Mouse (Mus musculus) lung, adult 2 months (tissue): ENCODE measurements around the gene Tmem108. TPM values are rescaled to one million over a fixed set of nuclear protein-coding genes. Genes with fewer than 3 reads are reported as not detected.

Experiments used
- DNase-seq: peaks from one replicate; pipeline ENCODE4 v3.0.0; 2022
- H3K4me1 ChIP-seq: fragments of 200-500 bp; 2 replicates; pipeline ENCODE4 v1.6.1; 2011; ENCODE audit warnings: low read length; ENCODE audit not compliant: control insufficient read depth, insufficient read depth
- H3K4me3 ChIP-seq: fragments of 200-500 bp; replicated peaks from 2 replicates; pipeline ENCODE3; 2011; ENCODE audit warnings: low read depth, mild to moderate bottlenecking, control low read depth, low read length; ENCODE audit errors: extremely low read depth
- CTCF ChIP-seq: fragments of 200-500 bp; IDR thresholded peaks from 2 replicates; pipeline ENCODE4 v1.5.1; 2011; ENCODE audit warnings: mild to moderate bottlenecking, low read length, control low read depth; ENCODE audit not compliant: insufficient read depth
- POLR2A ChIP-seq: fragments of 200-500 bp; IDR thresholded peaks from 2 replicates; pipeline ENCODE4 v1.6.1; 2011; ENCODE audit warnings: low read depth, mild to moderate bottlenecking, control low read depth, low read length, borderline replicate concordance; ENCODE audit errors: extremely low read depth
- WGBS: fragments of 180-500 bp; shearing (Covaris S2); methylation state at CpG from one replicate; pipeline ENCODE4 v1.1.7; 2018; 5-methylcytosine and 5-hydroxymethylcytosine counted together
- polyA plus RNA-seq: library from polyadenylated mRNA; depleted of rRNA; stranded (reverse); fragments of >200 nt; gene quantifications from 2 replicates; pipeline ENCODE4 v1.2.3, GENCODE M21; 2012; rRNA removed

Tmem108 gene
- polyA plus RNA-seq, 1 experiment, result 9.1 TPM

GRCm38 (mm10) chr9:103449651-103450050, 312.0 kb downstream of the Tmem108 start:
- no peak for DNase-seq
- 63% methylated on average over 6 of the region's 6 CpGs for WGBS
- no peak overlapping the region for H3K4me3 ChIP-seq
- H3K4me1 ChIP-seq, result no peaks in the 10 kb centered on the region
- TF ChIP-seq POLR2A (no peak), CTCF (no peak)

- no peak for DNase-seq
- TF ChIP-seq POLR2A (no peak), CTCF (no peak)
These were observed 312.5 kb downstream of the Tmem108 start for GRCm38 (mm10) chr9:103449092-103449491.

GRCm38 (mm10) chr9:103444656-103445055, 317.0 kb downstream of the Tmem108 start:
- DNase-seq, result no peak
- WGBS, result 91% methylated on average over 5 of the region's 5 CpGs
- Histone ChIP-seq H3K4me3 (no peak overlapping the region), H3K4me1 (no peaks in the 10 kb centered on the region; the same call in 1 of the 2 replicates)
- no peak for TF ChIP-seq CTCF
- no peak for TF ChIP-seq POLR2A

More at GRCm38 (mm10) chr9:103449092-103449491, 312.5 kb downstream of the Tmem108 start:
- 53% methylated on average over 7 of the region's 7 CpGs for WGBS
- Histone ChIP-seq H3K4me1 (no peaks in the 10 kb centered on the region), H3K4me3 (no peak overlapping the region)

DNA sequence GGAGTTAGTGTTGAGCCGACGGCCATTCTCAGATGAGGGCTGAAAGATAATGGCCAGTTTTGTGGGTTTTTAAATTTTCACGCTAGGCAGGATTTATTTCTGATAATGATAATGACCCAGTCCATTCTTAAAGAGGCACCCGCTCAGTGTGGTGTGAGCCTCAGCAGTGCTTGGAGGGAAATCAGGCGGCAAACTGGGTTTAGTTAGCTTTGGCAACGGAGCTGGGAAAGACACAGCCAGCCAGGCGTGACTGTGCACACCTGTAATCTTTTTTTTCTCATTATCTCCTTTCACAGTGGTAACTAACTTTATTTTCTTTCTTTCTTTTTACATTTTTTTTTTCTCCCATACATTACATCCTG, 317.8 kb downstream of the Tmem108 start:
- TF ChIP-seq CTCF, result no peak
- no peak for TF ChIP-seq POLR2A
- no peak for DNase-seq
- WGBS, result 69% methylated on average over 7 of the region's 7 CpGs
- Histone ChIP-seq H3K4me1 (no peaks in the 10 kb centered on the region; the same call in 1 of the 2 replicates), H3K4me3 (no peak overlapping the region)

DNA sequence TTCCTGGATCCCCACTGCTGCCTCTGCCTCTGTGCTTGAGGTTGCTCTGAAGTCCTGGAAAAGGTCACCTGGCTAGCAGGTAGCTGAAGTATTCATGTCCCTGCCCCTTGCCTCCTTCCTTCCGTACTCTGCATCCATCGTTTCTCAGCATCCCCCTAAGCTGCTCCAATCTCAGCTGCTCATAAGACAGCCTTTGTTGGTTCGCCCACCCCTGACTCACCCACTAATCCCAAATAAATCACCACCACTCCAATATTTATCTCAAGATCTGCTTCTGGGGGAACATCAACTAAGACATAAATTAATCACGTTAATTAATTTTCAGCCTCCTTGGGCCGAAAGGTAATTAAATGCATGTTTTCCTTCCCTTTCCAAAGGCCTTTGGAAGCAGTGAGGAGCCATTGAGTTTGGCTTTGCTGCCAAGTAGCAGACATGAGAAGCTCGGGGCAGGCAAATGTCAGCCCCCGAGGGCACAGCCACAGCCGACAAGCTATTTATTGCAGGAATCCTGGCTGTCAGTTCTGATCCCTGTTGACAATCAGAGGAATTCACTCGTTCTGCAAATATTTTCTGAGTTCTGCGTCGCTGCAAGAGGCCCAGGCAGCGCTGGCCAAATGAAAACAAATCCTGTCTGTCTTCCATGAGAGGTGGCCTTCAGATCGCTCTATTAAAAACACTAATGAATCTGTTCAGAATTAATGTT, 318.4 kb downstream of the Tmem108 start:
- TF ChIP-seq POLR2A (no peak), CTCF (no peak)
- Histone ChIP-seq H3K4me1 (no peaks in the 10 kb centered on the region; the same call in 1 of the 2 replicates), H3K4me3 (no peak overlapping the region)
- 49% methylated on average over 13 of the region's 13 CpGs for WGBS
- DNase-seq, result no peak

DNA sequence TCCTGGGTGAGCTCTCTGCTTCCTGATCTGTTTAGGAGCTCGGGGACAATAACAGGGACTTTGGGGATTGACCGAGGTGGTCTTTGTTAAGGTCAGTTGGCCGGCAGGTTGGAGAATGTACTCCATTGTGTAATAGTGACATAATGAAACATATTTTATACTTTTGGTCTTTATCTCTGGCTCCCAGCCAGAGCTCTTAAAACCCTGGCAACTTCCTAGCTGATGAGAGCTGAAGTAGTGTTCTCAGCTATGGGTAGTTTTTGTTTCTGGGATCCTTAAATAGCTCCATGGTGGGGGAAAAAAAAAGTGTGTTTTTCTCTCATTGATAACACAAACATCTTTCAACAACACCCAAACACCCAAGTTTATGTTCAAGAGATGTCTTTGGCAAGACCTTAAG, 321.0 kb downstream of the Tmem108 start:
- no peak for DNase-seq
- H3K4me1 ChIP-seq, result no peaks in the 10 kb centered on the region; the same call in 1 of the 2 replicates
- no peak overlapping the region for H3K4me3 ChIP-seq
- 25% methylated on average over 3 of the region's 3 CpGs for WGBS
- TF ChIP-seq POLR2A (no peak), CTCF (no peak)

GRCm38 (mm10) chr9:103437104-103437503, 324.5 kb downstream of the Tmem108 start:
- Histone ChIP-seq H3K4me3 (no peak overlapping the region), H3K4me1 (peaks cover 5% of the 10 kb centered on the region)
- TF ChIP-seq POLR2A (no peak), CTCF (no peak)
- WGBS, result 52% methylated on average over 5 of the region's 5 CpGs
- DNase-seq, result no peak

- no peak for TF ChIP-seq POLR2A
- peak; percentile 55 for TF ChIP-seq CTCF
- no peak overlapping the region for H3K4me3 ChIP-seq
- 44% methylated on average over 4 of the region's 4 CpGs for WGBS
- DNase-seq, result no peak
- peaks cover 6% of the 10 kb centered on the region for H3K4me1 ChIP-seq
These were observed 327.5 kb downstream of the Tmem108 start for GRCm38 (mm10) chr9:103434116-103434515.

Other genes starting within 250 kb of the Tmem108 start
- 8.4 and 9.1 TPM in 2 replicates for gene Nphp3, start 240.7 kb upstream of the Tmem108 start, polyA plus RNA-seq